Mouse (Mus musculus): ENCODE results near the gene Pqlc3.

- no peak for TF ChIP-seq CTCF (IDR thresholded peaks at IDR 0.05)
- no peak for TF ChIP-seq POLR2A (IDR thresholded peaks at IDR 0.05; ENCODE audit: insufficient read depth, low read depth, low read length)
- no peak for TF ChIP-seq EP300 (IDR thresholded peaks at IDR 0.05; ENCODE audit: insufficient read depth, low read depth, low read length)
These were observed 420 bp upstream of the Pqlc3 start for GRCm38 (mm10) chr12:17000628-17001027.

Data from heart, adult 2 months (tissue).